Mouse (Mus musculus) forelimb bud, embryonic 11.5 days (tissue): ENCODE results near the gene Bbc3.
"Not testable (repeated sequence)": the region's sequence is repeated elsewhere in the genome, so short reads cannot be mapped to it uniquely, and the experiment has no call there.

Source experiments
- DNase-seq: peaks from one replicate; pipeline ENCODE4 v3.0.0-alpha.2; 2012; ENCODE audit warnings: low read depth, low spot score

The Bbc3 gene

DNA sequence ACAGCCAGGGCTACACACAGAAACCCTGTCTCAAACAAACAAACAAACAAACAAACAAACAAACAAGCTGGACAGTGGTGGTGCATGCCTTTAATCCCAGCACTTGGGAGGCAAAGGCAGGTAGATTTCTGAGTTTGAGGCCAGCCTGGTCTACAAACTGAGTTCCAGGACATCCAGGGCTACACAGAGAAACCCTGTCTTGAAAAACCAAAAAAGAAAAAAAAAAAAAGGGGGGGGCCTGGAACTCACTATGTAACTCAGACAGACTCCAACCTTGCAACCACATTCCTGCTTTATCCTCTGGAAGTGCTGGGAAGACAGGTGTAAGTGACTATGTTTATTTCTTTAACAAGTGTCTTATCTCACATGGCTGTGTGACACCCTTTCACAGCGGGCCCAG is at the start of gene Bbc3:
TSS of gene Bbc3 (plus strand) at position 301 of the 400 bp plus-strand sequence.
- not testable (repeated sequence) for DNase-seq

DNA sequence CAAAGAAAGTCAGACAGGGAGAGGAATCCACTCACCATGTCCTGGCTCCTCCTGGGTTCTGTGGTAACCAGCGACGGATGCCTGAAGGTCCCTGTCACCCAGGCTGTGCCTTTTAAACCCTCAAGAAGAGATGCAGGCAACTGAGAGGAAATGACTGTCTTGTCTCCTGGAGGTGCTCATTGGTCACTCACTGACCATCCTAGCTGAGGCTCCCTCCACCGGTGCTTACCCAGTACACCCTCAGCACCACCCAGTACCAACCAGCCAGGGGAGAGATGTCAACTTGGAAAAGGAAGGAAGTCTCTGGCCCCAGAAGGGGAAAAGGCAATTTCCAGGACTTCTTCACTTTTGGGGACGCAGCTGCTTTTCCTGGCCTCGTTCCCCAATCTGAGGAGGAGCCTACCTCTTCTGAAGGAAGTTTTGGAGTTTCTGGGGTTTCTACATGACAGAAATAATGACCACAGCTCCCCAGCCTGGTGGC is 49.0 kb upstream of the Bbc3 start, which contains the start of gene C5ar1:
TSS of gene C5ar1 (minus strand) at position 431 of the 481 bp plus-strand sequence.
- DNase-seq, result no peak

DNA sequence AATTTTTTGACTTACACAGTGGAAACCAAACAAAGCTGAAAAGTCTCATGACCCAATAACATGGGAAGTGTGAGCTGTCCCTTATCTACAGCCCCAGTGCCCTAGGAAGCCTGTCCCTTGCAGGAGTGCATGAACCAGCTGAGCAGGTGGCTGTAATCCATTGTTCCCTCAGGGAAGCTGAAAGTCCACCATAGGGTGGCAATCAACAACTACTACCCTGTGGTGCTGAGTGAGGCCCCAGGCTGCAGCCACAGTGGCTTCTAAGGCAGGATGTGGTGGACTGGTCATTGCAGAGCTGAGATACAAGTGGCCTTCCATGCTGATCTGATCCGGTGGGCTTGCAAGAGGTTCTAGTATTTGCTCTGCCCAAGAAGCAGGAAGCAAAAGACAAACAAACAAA is 47.1 kb upstream of the Bbc3 start:
- DNase-seq, result no peak

DNA sequence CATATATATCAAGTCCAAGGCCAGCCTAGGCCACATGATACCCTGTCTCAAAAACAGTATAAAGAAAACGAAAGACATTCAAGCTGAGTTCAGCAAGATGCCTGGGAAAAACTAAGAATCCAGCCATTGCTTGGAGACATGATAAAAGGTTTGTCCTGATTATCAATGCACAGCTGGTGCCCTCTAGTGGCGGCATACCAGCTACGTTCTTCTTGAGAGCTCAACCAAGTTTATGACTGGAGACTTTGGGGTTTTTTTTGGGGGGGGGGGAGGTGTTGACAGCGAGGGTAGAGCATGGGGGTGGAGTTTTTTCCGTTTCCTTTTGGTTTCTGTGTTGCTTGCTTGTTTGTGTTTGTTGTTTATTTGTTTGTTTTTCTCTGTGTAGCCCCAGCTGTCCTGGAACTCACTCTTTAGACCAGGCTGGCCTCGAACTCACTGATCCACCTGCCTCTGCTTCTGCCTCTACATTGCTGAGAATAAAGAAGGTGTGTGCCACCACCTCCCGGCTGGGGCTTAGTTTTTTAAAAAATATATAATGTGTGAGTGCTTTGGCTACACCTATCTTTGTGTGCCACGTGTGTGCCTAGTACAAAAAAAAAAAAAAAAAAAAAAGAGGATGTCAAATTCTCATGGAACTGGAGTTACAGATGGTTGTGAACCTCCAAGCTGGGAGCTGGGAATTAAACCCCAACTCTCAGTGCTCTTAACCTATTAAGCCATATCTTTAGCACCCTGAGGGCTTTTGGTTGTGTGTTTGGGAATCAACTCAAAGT is 45.0 kb upstream of the Bbc3 start:
- DNase-seq, result peak; percentile 69

DNA sequence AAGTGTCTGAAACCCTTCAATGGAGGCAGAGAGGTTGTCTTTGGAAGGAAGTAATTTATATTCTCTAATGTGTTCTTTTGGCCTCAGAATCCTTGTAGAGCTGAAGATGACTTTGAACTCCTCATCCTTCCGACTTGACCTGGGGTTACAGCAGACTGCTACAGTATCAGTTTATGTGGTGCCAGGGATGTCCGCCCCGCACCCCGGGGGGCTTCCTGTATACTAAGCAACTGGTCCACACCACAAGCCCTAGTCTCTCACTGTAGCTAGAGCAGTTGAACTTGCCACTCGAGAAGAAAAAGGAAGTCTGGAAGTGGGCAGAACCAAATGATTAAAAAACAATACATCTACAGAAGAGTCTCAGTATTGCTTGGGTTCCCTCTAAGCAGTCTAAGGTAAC is 44.4 kb upstream of the Bbc3 start:
- no peak for DNase-seq

DNA sequence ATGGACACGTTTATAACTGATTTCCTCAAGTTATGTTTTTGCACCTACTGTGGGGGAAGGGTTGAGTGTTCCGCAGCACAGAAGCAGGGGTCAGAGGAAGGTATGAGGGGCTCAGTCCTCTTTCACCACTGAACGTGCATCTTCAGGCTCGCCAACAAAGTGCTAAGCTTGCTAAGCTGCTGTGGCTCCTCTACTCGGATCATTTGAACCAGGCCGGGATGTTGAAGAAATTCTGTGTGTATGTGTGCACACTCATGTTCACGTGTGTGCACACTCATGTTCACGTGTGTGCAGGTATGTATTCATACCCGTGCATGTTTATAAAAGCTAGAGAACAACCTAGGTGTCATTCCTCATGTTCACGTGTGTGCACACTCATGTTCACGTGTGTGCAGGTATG is 42.3 kb upstream of the Bbc3 start:
- no peak for DNase-seq

DNA sequence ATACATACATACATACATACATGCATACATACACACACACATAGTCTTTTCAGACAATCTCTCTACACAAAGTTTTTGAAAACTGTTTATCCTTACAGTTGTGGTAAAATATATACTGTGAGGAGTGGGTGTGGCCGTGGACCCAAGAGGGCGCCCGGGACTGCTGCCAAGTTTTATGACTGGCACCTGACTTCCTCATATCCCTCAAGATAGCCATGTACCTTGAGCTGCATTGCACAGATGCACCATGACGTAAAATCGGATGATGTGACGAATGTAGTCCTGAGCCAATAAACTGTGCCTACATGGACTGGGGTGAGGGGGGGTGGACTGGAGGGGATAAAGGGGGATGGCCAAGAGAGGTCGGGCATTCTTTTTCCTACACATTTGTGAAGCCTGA is 41.6 kb upstream of the Bbc3 start:
- DNase-seq, result not testable (repeated sequence)

DNA sequence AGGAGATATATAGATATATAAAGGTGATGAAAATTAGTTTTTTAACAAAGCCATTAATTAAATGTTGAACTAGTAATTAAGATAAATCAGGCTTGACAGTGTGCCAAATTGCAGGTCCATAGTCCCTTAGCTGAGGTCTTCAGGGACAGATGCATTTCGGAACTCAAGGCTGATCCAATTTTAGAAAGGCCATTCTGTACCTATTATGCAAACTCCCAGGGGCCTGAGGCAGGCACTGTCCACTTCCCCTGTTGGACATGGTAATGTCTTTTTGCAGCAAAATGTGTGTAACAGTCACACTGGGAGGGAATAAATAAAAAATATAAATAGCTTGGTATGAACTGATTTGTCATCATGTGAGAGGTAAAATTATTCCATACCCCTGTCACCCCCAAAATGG is 37.1 kb upstream of the Bbc3 start:
- no peak for DNase-seq

DNA sequence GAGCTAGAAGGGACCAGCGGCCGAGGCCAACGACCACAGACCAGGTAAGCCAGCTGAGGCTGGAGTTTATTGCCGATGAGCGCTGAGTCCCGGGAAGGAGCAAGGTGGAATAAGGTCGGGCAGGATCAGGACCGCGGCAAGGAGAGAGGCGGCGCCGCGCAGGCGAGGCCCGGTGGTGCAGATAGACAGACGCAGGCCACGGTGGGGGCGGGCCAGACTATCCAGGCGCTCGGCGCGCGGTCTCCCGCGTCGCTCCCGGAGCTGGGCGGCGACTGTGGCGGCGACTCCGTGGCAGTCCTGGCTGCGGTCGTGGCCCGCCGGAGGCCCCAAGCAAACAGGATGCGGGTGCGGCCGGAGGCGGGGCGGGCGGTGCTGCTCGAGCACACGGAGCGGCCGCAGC is 35.5 kb upstream of the Bbc3 start:
- peak; percentile 45 for DNase-seq

DNA sequence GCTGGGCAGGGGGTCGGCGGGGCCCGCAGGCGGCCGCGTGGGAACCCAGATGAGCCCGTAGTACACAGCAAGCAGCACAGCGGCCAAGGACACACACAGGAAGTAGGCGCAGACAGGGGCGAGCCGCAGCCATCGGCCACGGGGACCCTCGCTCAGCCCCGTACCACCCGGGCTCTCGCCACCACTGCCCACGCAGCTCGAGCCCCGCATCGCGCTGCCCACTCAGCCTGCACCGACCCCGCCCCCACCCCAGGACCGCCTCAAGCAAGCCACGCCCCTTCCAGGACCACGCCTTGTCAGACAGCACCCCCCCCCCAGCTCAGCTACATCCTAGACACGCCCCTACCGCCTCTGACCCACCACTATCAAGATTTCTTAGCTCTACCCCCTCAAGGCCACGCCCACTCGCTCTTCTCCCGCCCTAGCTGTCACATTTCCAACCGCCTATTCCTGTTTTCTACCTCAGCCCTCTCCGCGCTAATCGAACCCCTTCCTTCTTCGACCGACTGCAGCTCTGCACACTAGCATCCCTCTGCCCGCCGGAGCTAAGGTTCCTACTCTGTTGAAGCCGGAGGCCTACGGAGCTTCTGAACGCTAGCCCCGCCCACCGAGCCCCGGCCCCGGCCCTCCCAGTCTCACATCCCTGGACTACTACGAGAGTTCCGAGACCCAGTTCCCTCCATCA is 35.0 kb upstream of the Bbc3 start, which contains the start of gene Inafm1:
TSS of gene Inafm1 (minus strand) at position 537 of the 685 bp plus-strand sequence.
- peak; percentile 91 for DNase-seq

DNA sequence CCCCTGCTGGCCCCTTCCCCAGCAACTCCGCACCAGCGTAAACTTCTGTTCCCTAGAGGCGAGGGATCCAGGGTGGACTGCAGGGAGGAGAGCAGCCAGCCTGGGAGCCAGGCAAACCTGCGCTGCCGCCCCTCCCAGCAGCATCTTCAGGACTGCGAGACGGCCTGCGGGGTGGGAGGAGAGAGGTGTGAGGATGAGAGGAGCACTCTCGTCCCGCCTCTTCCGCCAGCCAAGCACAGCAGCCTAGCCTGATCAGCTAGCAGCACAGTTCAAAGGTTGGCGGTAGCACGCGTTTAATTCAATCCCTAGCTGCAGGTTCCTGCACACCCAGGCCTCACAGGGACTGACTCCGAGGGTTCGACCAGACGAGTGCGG is 34.4 kb upstream of the Bbc3 start:
- DNase-seq, result no peak

DNA sequence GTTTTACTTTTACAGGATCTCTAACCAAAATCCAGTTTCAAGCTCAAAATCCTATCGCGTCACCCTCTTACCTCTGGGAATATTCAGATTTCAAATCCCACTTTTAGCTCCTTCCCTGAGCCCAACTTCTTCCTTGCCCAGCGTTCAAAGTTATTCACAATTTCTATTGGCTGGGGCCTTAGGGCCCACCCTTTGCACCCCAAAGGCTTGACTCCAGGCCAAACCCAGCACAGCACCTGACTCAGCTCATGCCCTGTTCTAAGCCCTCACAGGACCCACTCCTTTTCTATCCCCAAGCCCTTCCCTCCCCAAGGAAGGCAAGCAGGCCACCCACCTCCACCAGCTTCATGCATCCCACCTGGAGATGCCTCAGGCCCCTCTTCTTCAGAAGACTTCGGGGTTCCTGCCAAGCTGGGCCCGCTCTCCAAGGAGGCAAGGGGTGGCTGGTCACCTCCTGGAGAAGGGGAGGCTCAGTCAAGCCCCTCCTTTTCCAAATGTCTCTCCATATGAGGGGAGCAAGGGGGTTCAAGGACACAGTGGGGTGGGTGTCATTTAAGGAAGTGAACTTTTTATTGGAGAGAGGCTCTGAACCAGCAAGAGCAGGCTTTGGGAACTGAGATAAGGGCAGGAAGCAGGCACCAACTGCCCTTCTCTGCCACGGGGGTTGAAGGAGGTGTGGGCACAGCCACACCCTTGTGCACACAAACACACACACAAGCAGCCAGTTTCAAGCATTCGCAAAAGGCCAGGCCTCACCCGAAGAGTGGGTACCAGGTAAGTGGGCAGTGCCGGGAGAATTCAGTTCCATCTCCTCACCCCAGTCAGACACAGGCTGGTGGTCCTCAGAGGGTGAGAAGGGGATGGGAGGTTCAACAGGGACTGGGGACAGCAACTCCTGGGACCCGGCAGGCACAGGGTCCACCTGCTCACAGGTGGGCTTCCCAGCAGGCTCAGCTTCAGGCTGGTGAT is 33.0 kb upstream of the Bbc3 start:
- no peak for DNase-seq

DNA sequence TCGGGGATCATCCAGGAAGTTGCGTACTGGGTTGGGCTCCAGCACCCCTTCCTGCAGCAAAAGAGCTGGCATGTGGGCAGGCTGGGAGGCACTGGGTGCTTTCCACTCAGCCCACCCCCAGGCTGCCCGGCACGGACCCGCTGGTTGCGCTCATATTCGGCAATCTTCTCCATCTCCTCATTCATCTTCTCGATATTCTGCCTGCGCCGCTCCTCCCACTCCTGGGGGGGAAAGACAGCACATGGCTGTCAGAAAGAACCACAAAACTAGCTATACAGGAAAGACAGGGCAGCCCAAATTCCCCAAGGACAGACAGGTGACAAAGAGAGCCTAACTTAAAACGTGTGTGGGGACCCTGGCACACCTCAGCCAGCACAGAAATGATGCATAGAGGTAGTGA is 27.5 kb upstream of the Bbc3 start:
- DNase-seq, result no peak

DNA sequence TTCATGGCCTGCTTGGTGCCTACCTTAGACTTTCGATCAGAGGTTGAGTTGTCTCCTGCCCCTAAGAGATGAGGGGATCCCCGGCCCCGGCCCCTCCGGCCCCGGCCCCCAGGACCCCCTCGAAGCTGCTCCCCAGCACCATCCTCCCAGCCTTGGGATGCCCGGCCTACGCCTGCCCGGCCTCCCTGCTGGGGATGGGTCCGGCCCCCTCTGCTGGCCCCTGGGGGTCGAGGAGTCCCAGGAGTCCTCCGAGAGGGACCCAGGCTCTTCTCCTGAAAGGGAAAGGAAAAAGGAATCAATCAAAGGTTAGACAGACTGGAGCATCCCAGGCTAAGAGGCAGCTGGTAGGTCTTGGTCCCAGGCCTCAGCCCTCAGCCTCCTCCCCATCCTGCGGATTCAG is 25.9 kb upstream of the Bbc3 start:
- no peak for DNase-seq

DNA sequence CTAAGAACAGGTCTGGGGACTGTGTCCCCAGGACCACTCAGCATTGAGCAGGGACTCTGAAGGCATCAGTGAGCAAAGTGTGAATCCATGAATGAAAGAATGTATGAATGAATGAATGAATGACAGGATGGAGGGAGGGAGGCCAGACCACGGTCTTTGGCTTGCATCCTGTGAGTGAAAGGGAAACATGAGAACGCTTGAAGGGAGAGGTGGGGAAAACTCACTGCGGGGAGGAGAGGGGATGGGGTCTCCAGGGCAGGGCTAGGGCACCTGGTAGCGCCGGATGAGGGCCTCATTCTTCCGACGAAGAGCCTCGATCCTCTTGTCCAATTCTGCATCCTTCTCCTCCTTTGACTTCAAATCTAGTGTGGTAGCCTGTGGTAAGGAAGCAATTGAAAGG is 24.2 kb upstream of the Bbc3 start:
- DNase-seq, result no peak

DNA sequence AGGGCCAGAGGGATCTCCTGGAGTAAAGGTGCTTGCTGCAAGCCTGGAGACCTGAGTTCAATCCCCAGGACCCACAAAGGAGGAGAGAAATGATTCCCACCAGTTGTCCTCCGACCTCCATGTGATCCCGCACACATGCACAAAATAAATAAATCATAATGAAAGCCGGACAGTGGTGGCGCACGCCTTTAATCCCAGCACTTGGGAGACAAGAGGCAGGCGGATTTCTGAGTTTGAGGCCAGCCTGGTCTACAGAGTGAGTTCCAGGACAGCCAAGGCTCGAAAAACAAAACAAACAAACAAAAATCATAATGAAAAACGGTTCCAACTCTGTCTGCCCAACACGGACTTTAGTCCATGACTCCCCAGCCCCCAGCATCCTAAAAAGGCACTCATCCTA is 23.3 kb upstream of the Bbc3 start:
- no peak for DNase-seq

DNA sequence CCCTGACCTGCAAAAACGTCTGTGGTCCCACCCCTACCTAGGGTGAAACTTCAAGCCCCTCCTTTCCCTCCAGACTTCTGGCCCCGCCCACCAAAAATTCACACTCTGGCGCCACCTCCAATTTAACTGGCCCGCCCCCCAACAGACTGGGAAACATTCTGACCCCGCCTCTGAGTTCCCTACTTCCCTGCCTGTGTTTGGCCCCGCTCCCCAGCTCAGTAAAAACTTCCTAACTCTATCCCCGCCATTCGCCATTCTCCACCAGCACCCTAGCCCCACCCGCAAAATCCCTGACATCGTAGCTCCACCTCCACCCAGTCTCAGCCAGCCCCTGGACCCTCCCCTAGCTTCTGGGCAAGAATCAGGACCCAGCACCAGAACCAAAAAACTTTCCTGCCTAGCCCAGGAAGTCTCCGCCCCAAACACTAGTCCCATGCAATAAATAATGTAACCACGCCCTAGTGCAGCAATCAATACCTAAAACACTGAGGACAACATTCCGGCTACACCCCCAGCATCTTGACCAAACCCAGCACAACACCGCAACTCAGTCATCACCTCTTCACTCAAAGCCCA is 22.7 kb upstream of the Bbc3 start:
- DNase-seq, result peak; percentile 52

DNA sequence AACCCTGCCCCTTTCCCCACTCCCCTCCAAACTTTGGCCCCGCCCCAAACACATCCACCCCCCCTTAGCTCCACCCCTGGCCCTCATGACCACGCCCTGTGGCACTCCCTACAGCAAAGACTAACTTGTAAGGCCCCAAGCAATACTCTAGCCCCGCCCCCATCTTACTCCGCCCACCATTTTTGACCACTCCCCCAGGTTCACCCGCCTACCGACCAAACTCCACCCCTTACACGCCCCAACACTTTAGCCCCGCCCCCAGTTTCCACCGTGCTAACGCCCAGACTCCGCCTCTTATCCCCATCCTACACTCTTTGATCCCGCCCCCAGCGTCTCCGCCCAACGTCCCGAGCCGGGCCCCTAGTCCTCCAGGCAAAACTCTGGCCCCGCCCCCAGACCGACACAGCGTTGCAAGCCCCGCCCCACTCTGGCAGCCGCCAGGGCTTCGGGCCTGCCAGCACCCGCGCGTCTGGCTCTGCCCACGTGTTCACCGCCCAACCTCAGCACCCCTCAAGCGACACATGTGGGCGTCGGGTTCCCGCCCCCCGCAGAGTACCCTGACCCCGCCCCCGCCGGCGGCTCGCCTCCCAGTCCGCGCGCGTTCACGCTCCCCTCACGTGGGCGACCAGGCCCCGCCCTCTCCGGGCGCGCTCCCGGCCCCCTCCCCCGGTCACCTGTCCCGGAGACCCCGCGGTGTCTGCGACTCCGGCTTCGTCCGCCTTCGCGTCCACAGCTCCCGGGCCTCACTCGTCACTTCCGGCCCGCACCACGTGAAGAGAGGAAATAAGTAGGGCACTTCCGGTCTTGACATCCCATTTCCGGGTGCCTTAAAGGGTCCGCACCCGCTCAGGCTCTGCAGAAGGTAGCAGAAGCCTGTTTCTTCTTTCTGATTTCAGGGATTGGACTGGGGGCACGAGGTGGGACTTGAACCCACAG is 21.9 kb upstream of the Bbc3 start, which contains the start of gene Ccdc9:
TSS of gene Ccdc9 (minus strand) at position 770 of the 936 bp plus-strand sequence.
- DNase-seq, result peak; percentile 98

DNA sequence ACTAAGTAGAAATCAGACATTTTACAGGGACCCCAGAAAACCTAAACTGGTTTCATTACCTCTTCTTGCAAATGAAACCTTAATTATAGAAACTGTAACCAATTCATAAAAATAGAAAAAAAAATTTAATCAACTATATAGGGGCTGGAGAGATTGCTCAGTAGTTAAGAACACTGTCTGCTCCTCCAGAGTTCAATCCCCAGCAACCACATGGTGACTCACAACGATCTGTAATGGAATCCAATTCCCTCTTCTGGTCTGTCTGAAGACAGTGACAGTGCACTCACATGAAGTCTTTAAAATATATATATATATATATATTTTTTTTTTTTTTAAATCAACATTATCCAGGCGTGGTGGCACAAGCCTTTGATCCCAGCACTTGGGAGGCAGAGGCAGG is 21.2 kb upstream of the Bbc3 start:
- no peak for DNase-seq

DNA sequence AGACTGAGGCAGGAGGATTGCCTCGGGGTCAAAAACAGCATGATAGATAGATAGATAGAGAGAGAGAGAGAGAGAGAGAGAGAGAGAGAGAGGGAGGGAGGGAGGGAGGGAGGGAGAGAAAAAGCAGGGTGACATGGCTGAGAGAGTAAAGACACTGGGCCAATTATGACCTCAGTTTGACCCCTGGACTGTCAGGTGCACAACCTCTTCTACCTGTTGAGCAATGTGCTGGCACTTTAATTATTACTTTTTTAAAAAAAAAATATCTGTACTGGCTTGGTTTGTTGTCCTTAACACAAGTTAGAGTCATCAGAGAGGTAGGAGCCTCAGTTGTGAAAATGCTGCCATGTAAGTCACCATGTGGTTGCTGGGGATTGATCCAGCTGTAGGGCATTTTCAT is 20.4 kb upstream of the Bbc3 start:
- no peak for DNase-seq
